Mouse (Mus musculus) thymus, adult 2 months (tissue): ENCODE measurements around the gene Mpv17l2.

ENCODE experiments used
- CTCF ChIP-seq: fragments of 200-500 bp; IDR thresholded peaks from 2 replicates; pipeline ENCODE4 v1.5.1; 2012; ENCODE audit warnings: mild to moderate bottlenecking, control low read depth, low read length, moderate library complexity, borderline replicate concordance; ENCODE audit not compliant: control insufficient read depth, poor library complexity, insufficient read depth; ENCODE audit errors: extremely low read depth
- POLR2A ChIP-seq: fragments of 200-500 bp; IDR thresholded peaks from 2 replicates; pipeline ENCODE4 v1.6.1; 2012; ENCODE audit warnings: mild to moderate bottlenecking, low read length, control low read depth, moderate library complexity; ENCODE audit not compliant: control insufficient read depth, poor library complexity, insufficient read depth; ENCODE audit errors: extremely low read depth

- TF ChIP-seq POLR2A = no peak
- no peak for TF ChIP-seq CTCF
Measured at GRCm38 (mm10) chr8:70772890-70773289, 12.1 kb upstream of the Mpv17l2 start.
